Mouse (Mus musculus): ENCODE measurements at regions not wholly inside any gene's neighbourhood (a gene's known extent, or its start where the extent isn't known, plus 50 kb on each side); places are given as distances from the start of the nearest gene placed in this dataset.

GRCm38 (mm10) chr10:37589889-37590288 is 451.2 kb upstream of the Marcks start:
- no peak for DNase-seq

- no peak for DNase-seq
Observed at GRCm38 (mm10) chr10:37589009-37589408, 450.3 kb upstream of the Marcks start.

GRCm38 (mm10) chr10:37571171-37571570 is 432.5 kb upstream of the Marcks start:
- no peak for DNase-seq

- DNase-seq: no peak
Observed at GRCm38 (mm10) chr10:37561705-37562104, 423.0 kb upstream of the Marcks start.

- DNase-seq: no peak
Observed at GRCm38 (mm10) chr10:37549446-37549845, 410.7 kb upstream of the Marcks start.

- DNase-seq: no peak
Observed at GRCm38 (mm10) chr10:37540703-37541102, 402.0 kb upstream of the Marcks start.

GRCm38 (mm10) chr10:37505966-37506615 is 367.4 kb upstream of the Marcks start:
- DNase-seq: no peak

- no peak for DNase-seq
Observed at GRCm38 (mm10) chr10:37504468-37504867, 365.7 kb upstream of the Marcks start.

GRCm38 (mm10) chr10:37502505-37502904 is 363.8 kb upstream of the Marcks start:
- no peak for DNase-seq

- DNase-seq: no peak
Observed at GRCm38 (mm10) chr10:37501043-37501442, 362.3 kb upstream of the Marcks start.

GRCm38 (mm10) chr10:37495467-37495866 is 356.7 kb upstream of the Marcks start:
- DNase-seq: no peak

- no peak for DNase-seq
Observed at GRCm38 (mm10) chr10:37494552-37495166, 355.9 kb upstream of the Marcks start.

- DNase-seq: no peak
Observed at GRCm38 (mm10) chr10:37494098-37494497, 355.4 kb upstream of the Marcks start.

- no peak for DNase-seq
Observed at GRCm38 (mm10) chr10:37484311-37485023, 345.7 kb upstream of the Marcks start.

GRCm38 (mm10) chr10:37483521-37483920 is 344.8 kb upstream of the Marcks start:
- DNase-seq: no peak

GRCm38 (mm10) chr10:37481879-37482278 is 343.2 kb upstream of the Marcks start:
- no peak for DNase-seq

- no peak for DNase-seq
Observed at GRCm38 (mm10) chr10:37480331-37480730, 341.6 kb upstream of the Marcks start.

- DNase-seq: no peak
Observed at GRCm38 (mm10) chr10:37478108-37478507, 339.4 kb upstream of the Marcks start.

GRCm38 (mm10) chr10:37473086-37473485 is 334.4 kb upstream of the Marcks start:
- no peak for DNase-seq

- no peak for DNase-seq
Observed at GRCm38 (mm10) chr10:37457384-37457783, 318.7 kb upstream of the Marcks start.

- no peak for DNase-seq
Observed at GRCm38 (mm10) chr10:37449894-37450293, 311.2 kb upstream of the Marcks start.

GRCm38 (mm10) chr10:37447333-37448204 is 308.8 kb upstream of the Marcks start:
- no peak for DNase-seq

All from layer of hippocampus, adult 9-11 months (tissue).